Mouse (Mus musculus) erythroblast, embryonic 14.5 days (primary cell): Measurements from ENCODE around the gene Nexn.

Experiments
- GATA1 ChIP-seq: IDR thresholded peaks from 2 replicates; pipeline ENCODE4 v1.6.1; 2012; ENCODE audit warnings: low read length, inconsistent platforms, mixed read lengths
- TAL1 ChIP-seq: IDR thresholded peaks from 3 replicates; pipeline ENCODE4 v1.6.1; 2012; ENCODE audit warnings: low read length, inconsistent platforms, mixed read lengths

DNA sequence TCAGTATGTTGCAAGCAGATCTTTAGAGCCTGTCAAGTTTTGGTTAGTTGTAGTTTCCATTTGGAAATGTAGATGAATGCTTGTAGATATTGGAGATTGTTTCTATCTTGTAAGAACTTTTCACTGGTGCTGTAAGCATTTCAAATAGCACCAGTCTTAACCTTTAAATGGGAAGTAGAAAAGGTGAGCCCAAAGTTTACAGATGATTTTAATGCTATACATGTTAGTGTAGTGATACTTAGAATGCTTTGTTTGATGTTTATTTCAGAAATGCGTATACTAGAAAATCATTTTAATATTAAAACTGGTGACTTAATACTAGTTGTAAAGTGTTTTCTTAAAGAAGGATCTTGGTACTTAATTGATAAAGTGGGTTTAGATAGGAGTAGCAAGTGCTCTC is 30.3 kb downstream of the Nexn start:
- no peak for TF ChIP-seq TAL1
- no peak for TF ChIP-seq GATA1
